14 mouse cellular contexts compared by ENCODE assay signal in genomic region chr12:112769031-112769430, GRCm38 (mm10). TPM values are rescaled to one million over a fixed set of nuclear protein-coding genes. Genes with fewer than 3 reads are reported as not detected.
DNase-seq lines count a peak whose midpoint lies in the region; ATAC-seq lines count a peak whose summit lies in the region.
"Had no signal": no experiment of that assay in that cellular context is flagged by ENCODE, and none has a peak within 500 bp of the region (broad histone marks: within the 10 kb centered on the region; RNA-seq: fewer than 3 reads in every experiment).

No protein-coding gene starts in this region.

- no peak overlapping the region for H3K9ac ChIP-seq in kidney, embryonic 14.5 days (ENCODE audit: low read depth, low read length)
- H3K9ac ChIP-seq in intestine, embryonic 16.5 days (ENCODE audit: low read depth, low read length), result no peak overlapping the region
- H3K9ac ChIP-seq: midbrain, embryonic 15.5 days had no signal

- H3K4me2 ChIP-seq in kidney, embryonic 14.5 days (replicated peaks; ENCODE audit: low read depth, low read length), result no peak overlapping the region
- H3K4me2 ChIP-seq in intestine, embryonic 16.5 days (ENCODE audit: low read depth, low read length), result no peak overlapping the region
- H3K4me2 ChIP-seq: liver, embryonic 11.5 days; midbrain, embryonic 15.5 days had no signal

- intact Hi-C loops in left cerebral cortex, postnatal 4 days (cut with DNase I), result no loop called here

- H3K9me3 ChIP-seq in kidney, embryonic 14.5 days (ENCODE audit: control insufficient read depth, low read length), result no peaks in the 10 kb centered on the region
- no peaks in the 10 kb centered on the region for H3K9me3 ChIP-seq in intestine, embryonic 16.5 days (ENCODE audit: control insufficient read depth, low read length)
- H3K9me3 ChIP-seq: midbrain, embryonic 15.5 days had no signal

- no peak for ATAC-seq in kidney, embryonic 14.5 days (ENCODE audit: low FRiP score, low TSS enrichment)
- no peak for ATAC-seq in intestine, embryonic 16.5 days
- ATAC-seq: midbrain, embryonic 15.5 days had no signal

- no peak overlapping the region for H3K4me3 ChIP-seq in kidney, embryonic 14.5 days (ENCODE audit: low read length)
- no peak overlapping the region for H3K4me3 ChIP-seq in intestine, embryonic 16.5 days (ENCODE audit: low read length)
- H3K4me3 ChIP-seq: heart, adult 2 months; midbrain, embryonic 15.5 days had no signal

- H3K36me3 ChIP-seq in kidney, embryonic 14.5 days (ENCODE audit: control insufficient read depth, insufficient read depth, low read length), result no peaks in the 10 kb centered on the region
- H3K36me3 ChIP-seq in intestine, embryonic 16.5 days (ENCODE audit: control insufficient read depth, insufficient read depth, low read length), result no peaks in the 10 kb centered on the region
- H3K36me3 ChIP-seq: midbrain, embryonic 15.5 days had no signal

- no peak overlapping the region for H3K27ac ChIP-seq in kidney, embryonic 14.5 days (ENCODE audit: low read depth, low read length)
- no peak overlapping the region for H3K27ac ChIP-seq in intestine, embryonic 16.5 days (ENCODE audit: low read length)
- H3K27ac ChIP-seq: heart, adult 2 months; midbrain, embryonic 15.5 days had no signal

- no peaks in the 10 kb centered on the region for H3K27me3 ChIP-seq in kidney, embryonic 14.5 days (ENCODE audit: control insufficient read depth, insufficient read depth, low read length)
- H3K27me3 ChIP-seq in intestine, embryonic 16.5 days (replicated peaks; ENCODE audit: control insufficient read depth, insufficient read depth, low read length), result no peaks in the 10 kb centered on the region
- H3K27me3 ChIP-seq: midbrain, embryonic 15.5 days had no signal

- H3K4me1 ChIP-seq in kidney, embryonic 14.5 days (ENCODE audit: control insufficient read depth, insufficient read depth, low read length), result no peaks in the 10 kb centered on the region
- H3K4me1 ChIP-seq in intestine, embryonic 16.5 days (ENCODE audit: control insufficient read depth, insufficient read depth, low read length), result no peaks in the 10 kb centered on the region
- H3K4me1 ChIP-seq: midbrain, embryonic 15.5 days had no signal

- DNase-seq in embryo, embryonic 11 days, result peak; percentile 37
- no peak for DNase-seq in embryo, embryonic 10 days (ENCODE audit: low spot score)
- peak; percentile 5 for DNase-seq in left cerebral cortex, postnatal 4 days
- DNase-seq in left cerebral cortex, adult 11 months (ENCODE audit: low spot score), result no peak
- DNase-seq in 3T3-L1 (ENCODE audit: low read depth, low spot score) (peak; percentile 62), R1 (ENCODE audit: low read depth, low spot score) (peak; percentile 83)
- DNase-seq: cerebellum, adult 8-10 months; kidney, postnatal 14 days; lung, postnatal 36 days had no signal

- 86% methylated on average over 6 of the region's 6 CpGs for WGBS in kidney, embryonic 14.5 days
- 84% methylated on average over 6 of the region's 6 CpGs for WGBS in intestine, embryonic 16.5 days

RNA-seq across cellular contexts. Expression of gene Pld4, which starts 8.6 kb away (rescaled TPM):
- 1 to 10 TPM; 6.2 to 6.6 TPM for total RNA-seq in left cerebral cortex, postnatal 4 days (2021)
- polyA plus RNA-seq in kidney, embryonic 14.5 days (2014; fragmentation: Nextera tagmentation; extraction: Ambion mirVana), result 4.8 and 7.8 TPM in 2 replicates
- polyA plus RNA-seq in intestine, embryonic 16.5 days (2015; fragmentation: Nextera tagmentation; extraction: Ambion mirVana), result 12.2 and 13.0 TPM in 2 replicates

RNA-seq across cellular contexts. Expression of gene Ahnak2, which starts 33.4 kb away (rescaled TPM):
- 10 to 100 TPM; 28.1 to 28.2 TPM for total RNA-seq in left cerebral cortex, postnatal 4 days (2021)
- polyA plus RNA-seq in kidney, embryonic 14.5 days (2014; fragmentation: Nextera tagmentation; extraction: Ambion mirVana), result 0.53 and 0.86 TPM in 2 replicates
- 2.3 and 2.8 TPM in 2 replicates for polyA plus RNA-seq in intestine, embryonic 16.5 days (2015; fragmentation: Nextera tagmentation; extraction: Ambion mirVana)

RNA-seq across cellular contexts. Expression of gene Clba1, which starts 39.7 kb away (rescaled TPM):
- 10 to 100 TPM; 15.0 to 15.8 TPM for total RNA-seq in left cerebral cortex, postnatal 4 days (2021)
- polyA plus RNA-seq in kidney, embryonic 14.5 days (2014; fragmentation: Nextera tagmentation; extraction: Ambion mirVana), result 8.5 and 8.9 TPM in 2 replicates
- polyA plus RNA-seq in intestine, embryonic 16.5 days (2015; fragmentation: Nextera tagmentation; extraction: Ambion mirVana), result 3.4 and 4.1 TPM in 2 replicates

RNA-seq across cellular contexts. Expression of gene Cep170b, which starts 48.8 kb away (rescaled TPM):
- total RNA-seq in left cerebral cortex, postnatal 4 days (2021), result 100 to 1,000 TPM; 183 to 185 TPM
- 11.5 and 15.1 TPM in 2 replicates for polyA plus RNA-seq in kidney, embryonic 14.5 days (2014; fragmentation: Nextera tagmentation; extraction: Ambion mirVana)
- polyA plus RNA-seq in intestine, embryonic 16.5 days (2015; fragmentation: Nextera tagmentation; extraction: Ambion mirVana), result 12.4 and 13.2 TPM in 2 replicates

Comparison
In these comparisons a context has a peak if more than half of its experiments do, and no peak if none do; other contexts are left out.
1. DNase-seq: peak in embryo, embryonic 11 days (single experiment), left cerebral cortex, postnatal 4 days (single experiment), 3T3-L1 (single experiment) and R1 (single experiment); none in embryo, embryonic 10 days (single experiment) and left cerebral cortex, adult 11 months (single experiment).